ENCODE assay signal across 8 mouse cellular contexts in genomic region chr17:32550377-32550776, GRCm38 (mm10). TPM values are rescaled to one million over a fixed set of nuclear protein-coding genes. Genes with fewer than 3 reads are reported as not detected.
DNase-seq lines count a peak whose midpoint lies in the region; ATAC-seq and TF ChIP-seq lines count a peak whose summit lies in the region.
"Not testable (repeated sequence)": the region's sequence is repeated elsewhere in the genome, so short reads cannot be mapped to it uniquely, and the experiment has no call there.

No protein-coding gene starts in this region.

- in situ Hi-C loops in CH12.LX (cut with MboI; ENCODE audit: low pct_ligation_motif_present, low pct_unique_long_range_greater_than_20kb, low sequenced_read_pairs) = not testable (repeated sequence)

- TF ChIP-seq CTCF in CH12.LX (conservative IDR thresholded peaks at IDR 0.05 in 1 of 2, IDR thresholded peaks at IDR 0.05 in 1 of 2; ENCODE audit: low read depth in 2 of 2, low read length in 2 of 2) = not testable (repeated sequence)

- H3K4me2 ChIP-seq in CH12.LX (ENCODE audit: insufficient read depth, low read depth, poor library complexity, severe bottlenecking) = peak overlapping the region; percentile 18
- peak overlapping the region; percentile 45 for H3K4me2 ChIP-seq in embryonic facial prominence, embryonic 12.5 days (replicated peaks)
- H3K4me2 ChIP-seq in forebrain, embryonic 16.5 days (ENCODE audit: low read length) = peak overlapping the region; percentile 49
- H3K4me2 ChIP-seq in intestine, embryonic 16.5 days (ENCODE audit: low read depth, low read length) = peak overlapping the region; percentile 52
- peak overlapping the region; percentile 61 for H3K4me2 ChIP-seq in liver, embryonic 13.5 days
- peak overlapping the region; percentile 62 for H3K4me2 ChIP-seq in midbrain, embryonic 12.5 days (replicated peaks)
- peak overlapping the region; percentile 65 for H3K4me2 ChIP-seq in neural tube, embryonic 15.5 days

- not testable (repeated sequence) for H3K27ac ChIP-seq in CH12.LX (ENCODE audit: insufficient read depth, low read depth); embryonic facial prominence, embryonic 12.5 days; forebrain, embryonic 16.5 days (ENCODE audit: low read length); intestine, embryonic 16.5 days (ENCODE audit: low read length); liver, embryonic 13.5 days; midbrain, embryonic 12.5 days (replicated peaks); neural tube, embryonic 15.5 days (replicated peaks)
- H3K27ac ChIP-seq in hindbrain, embryonic 10.5 days = peak overlapping the region; percentile 81; the same call in 1 of the 2 replicates

- ATAC-seq in embryonic facial prominence, embryonic 12.5 days (ENCODE audit: insufficient number of reproducible peaks, insufficient read depth, low FRiP score, low TSS enrichment); forebrain, embryonic 16.5 days; liver, embryonic 13.5 days (ENCODE audit: low read depth): not testable (repeated sequence)
- peak; percentile 24; the same call in 1 of the 2 replicates for ATAC-seq in intestine, embryonic 16.5 days
- peak; percentile 42 for ATAC-seq in midbrain, embryonic 12.5 days (ENCODE audit: low FRiP score, low read depth)
- ATAC-seq in neural tube, embryonic 15.5 days (ENCODE audit: low FRiP score) = peak; percentile 55

- not testable (repeated sequence) for H3K9me3 ChIP-seq in CH12.LX (replicated peaks; ENCODE audit: low read length); embryonic facial prominence, embryonic 12.5 days; forebrain, embryonic 16.5 days (ENCODE audit: control insufficient read depth, low read length); hindbrain, embryonic 10.5 days; intestine, embryonic 16.5 days (ENCODE audit: control insufficient read depth, low read length); liver, embryonic 13.5 days (replicated peaks); midbrain, embryonic 12.5 days; neural tube, embryonic 15.5 days (replicated peaks)

- dilution Hi-C loops in CH12.LX (cut with MboI; ENCODE audit: extremely low pct_ligation_motif_present, extremely low pct_unique_long_range_greater_than_20kb, low sequenced_read_pairs) = not testable (repeated sequence)

- H3K79me2 ChIP-seq in CH12.LX (replicated peaks; ENCODE audit: control insufficient read depth, extremely low read depth, insufficient read depth, poor library complexity, severe bottlenecking) = not testable (repeated sequence)

- WGBS in embryonic facial prominence, embryonic 12.5 days = 86% methylated on average over 3 of the region's 3 CpGs
- 88% methylated on average over 3 of the region's 3 CpGs for WGBS in forebrain, embryonic 16.5 days
- WGBS in hindbrain, embryonic 10.5 days = 83% methylated on average over 3 of the region's 3 CpGs
- 84% methylated on average over 3 of the region's 3 CpGs for WGBS in intestine, embryonic 16.5 days
- 86% methylated on average over 3 of the region's 3 CpGs for WGBS in liver, embryonic 13.5 days (ENCODE audit: insufficient replicate concordance)
- WGBS in midbrain, embryonic 12.5 days = 83% methylated on average over 3 of the region's 3 CpGs
- WGBS in neural tube, embryonic 15.5 days = 87% methylated on average over 3 of the region's 3 CpGs

- peak overlapping the region; percentile 42 to 72 (median 65) for H3K4me3 ChIP-seq in CH12.LX (replicated peaks in 1 of 3; ENCODE audit: low read depth in 2 of 3, low read length in 2 of 3, poor library complexity in 1 of 3)
- H3K4me3 ChIP-seq in embryonic facial prominence, embryonic 12.5 days = not testable (repeated sequence)
- peak overlapping the region; percentile 23; the same call in 1 of the 2 replicates for H3K4me3 ChIP-seq in forebrain, embryonic 16.5 days (replicated peaks; ENCODE audit: low read length)
- peak overlapping the region; percentile 51 for H3K4me3 ChIP-seq in hindbrain, embryonic 10.5 days
- H3K4me3 ChIP-seq in intestine, embryonic 16.5 days (ENCODE audit: low read length) = peak overlapping the region; percentile 36; the same call in 1 of the 2 replicates
- H3K4me3 ChIP-seq in liver, embryonic 13.5 days (replicated peaks) = peak overlapping the region; percentile 46
- H3K4me3 ChIP-seq in midbrain, embryonic 12.5 days = peak overlapping the region; percentile 44
- peak overlapping the region; percentile 41 for H3K4me3 ChIP-seq in neural tube, embryonic 15.5 days (replicated peaks)

- H3K4me1 ChIP-seq in CH12.LX (ENCODE audit: control insufficient read depth in 1 of 2, insufficient read depth in 2 of 2) = peaks cover 2 to 43% of the 10 kb centered on the region in 2 experiments; a peak in 3 of 4 replicates
- H3K4me1 ChIP-seq in embryonic facial prominence, embryonic 12.5 days; forebrain, embryonic 16.5 days (replicated peaks; ENCODE audit: control insufficient read depth, insufficient read depth, low read length); hindbrain, embryonic 10.5 days (replicated peaks); intestine, embryonic 16.5 days (ENCODE audit: control insufficient read depth, insufficient read depth, low read length); liver, embryonic 13.5 days (replicated peaks); midbrain, embryonic 12.5 days: not testable (repeated sequence)
- H3K4me1 ChIP-seq in neural tube, embryonic 15.5 days = peaks cover 11% of the 10 kb centered on the region

- TF ChIP-seq RAD21 in CH12.LX (IDR thresholded peaks at IDR 0.05; ENCODE audit: low read depth, low read length) = not testable (repeated sequence)

- not testable (repeated sequence) for TF ChIP-seq POLR2A in CH12.LX (IDR thresholded peaks at IDR 0.05; ENCODE audit: low read depth, low read length)

- not testable (repeated sequence) for DNase-seq in CH12.LX (ENCODE audit: extremely low read depth); hindbrain, embryonic 10.5 days (ENCODE audit: low spot score); liver, embryonic 13.5 days

- peaks cover 10 to 21% of the 10 kb centered on the region in 2 experiments for H3K36me3 ChIP-seq in CH12.LX (replicated peaks in 1 of 2; ENCODE audit: control insufficient read depth in 1 of 2, insufficient read depth in 1 of 2, low read length in 1 of 2)
- not testable (repeated sequence) for H3K36me3 ChIP-seq in embryonic facial prominence, embryonic 12.5 days; forebrain, embryonic 16.5 days (ENCODE audit: control insufficient read depth, insufficient read depth); hindbrain, embryonic 10.5 days; intestine, embryonic 16.5 days (ENCODE audit: control insufficient read depth, insufficient read depth, low read length); liver, embryonic 13.5 days; midbrain, embryonic 12.5 days; neural tube, embryonic 15.5 days

- not testable (repeated sequence) for H3K27me3 ChIP-seq in CH12.LX (replicated peaks); embryonic facial prominence, embryonic 12.5 days; forebrain, embryonic 16.5 days (replicated peaks; ENCODE audit: control insufficient read depth, insufficient read depth, low read length); hindbrain, embryonic 10.5 days (ENCODE audit: insufficient read depth, poor library complexity, severe bottlenecking); intestine, embryonic 16.5 days (replicated peaks; ENCODE audit: control insufficient read depth, insufficient read depth, low read length); liver, embryonic 13.5 days; midbrain, embryonic 12.5 days; neural tube, embryonic 15.5 days (replicated peaks)

- peak overlapping the region; percentile 26 for H3K9ac ChIP-seq in CH12.LX (ENCODE audit: insufficient read depth, low read depth)
- not testable (repeated sequence) for H3K9ac ChIP-seq in embryonic facial prominence, embryonic 12.5 days; forebrain, embryonic 16.5 days (replicated peaks; ENCODE audit: low read depth, low read length)
- peak overlapping the region; percentile 54; the same call in 1 of the 2 replicates for H3K9ac ChIP-seq in intestine, embryonic 16.5 days (ENCODE audit: low read depth, low read length)
- 0 out of 2 replicates have a peak overlapping the region, but pooled peaks have one; percentile 13 for H3K9ac ChIP-seq in liver, embryonic 13.5 days
- peak overlapping the region; percentile 56; the same call in 1 of the 2 replicates for H3K9ac ChIP-seq in midbrain, embryonic 12.5 days (replicated peaks)
- peak overlapping the region; percentile 36; the same call in 1 of the 2 replicates for H3K9ac ChIP-seq in neural tube, embryonic 15.5 days (replicated peaks)

- TF ChIP-seq EP300 in CH12.LX (IDR thresholded peaks at IDR 0.05; ENCODE audit: low read length) = not testable (repeated sequence)

RNA-seq across cellular contexts. Expression of gene Cyp4f16, which starts 14.0 kb away (rescaled TPM):
- total RNA-seq in CH12.LX (2012; rRNA removed) = 30.0 TPM in 2 replicates
- total RNA-seq in CH12.LX (2014; rRNA removed) = 28.1 and 28.3 TPM in 2 replicates
- polyA plus RNA-seq in CH12.LX (2012; ENCODE audit: insufficient read length, low read depth) = 31.2 and 33.9 TPM in 2 replicates
- polyA plus RNA-seq in embryonic facial prominence, embryonic 12.5 days (2016; fragmentation: Nextera tagmentation; extraction: Ambion mirVana) = 26.0 and 28.4 TPM in 2 replicates
- 20.0 and 26.1 TPM in 2 replicates for polyA plus RNA-seq in forebrain, embryonic 16.5 days (2015; fragmentation: Nextera tagmentation; extraction: Ambion mirVana)
- 12.9 and 14.4 TPM in 2 replicates for polyA plus RNA-seq in hindbrain, embryonic 10.5 days (2016; fragmentation: Nextera tagmentation; extraction: Ambion mirVana)
- polyA plus RNA-seq in intestine, embryonic 16.5 days (2015; fragmentation: Nextera tagmentation; extraction: Ambion mirVana) = 58.5 and 70.7 TPM in 2 replicates
- 4.0 and 4.2 TPM in 2 replicates for polyA plus RNA-seq in liver, embryonic 13.5 days (2015; fragmentation: Nextera tagmentation; extraction: Ambion mirVana)
- 16.7 and 19.9 TPM in 2 replicates for polyA plus RNA-seq in midbrain, embryonic 12.5 days (2016; fragmentation: Nextera tagmentation; extraction: Ambion mirVana)
- polyA plus RNA-seq in neural tube, embryonic 15.5 days (2015; fragmentation: Nextera tagmentation; extraction: Ambion mirVana) = 19.1 and 19.4 TPM in 2 replicates

RNA-seq across cellular contexts. Expression of gene Cyp4f17, which starts 44.5 kb away (rescaled TPM):
- total RNA-seq in CH12.LX (2012; rRNA removed) (2.2 and 3.3 TPM in 2 replicates), CH12.LX (2014; rRNA removed) (4.1 and 4.4 TPM in 2 replicates)
- polyA plus RNA-seq in CH12.LX (2012; ENCODE audit: insufficient read length, low read depth) = 3.6 and 4.8 TPM in 2 replicates
- 14.5 and 15.6 TPM in 2 replicates for polyA plus RNA-seq in embryonic facial prominence, embryonic 12.5 days (2016; fragmentation: Nextera tagmentation; extraction: Ambion mirVana)
- polyA plus RNA-seq in forebrain, embryonic 16.5 days (2015; fragmentation: Nextera tagmentation; extraction: Ambion mirVana) = 6.7 and 8.9 TPM in 2 replicates
- 8.0 and 8.9 TPM in 2 replicates for polyA plus RNA-seq in hindbrain, embryonic 10.5 days (2016; fragmentation: Nextera tagmentation; extraction: Ambion mirVana)
- 4.6 TPM in 2 replicates for polyA plus RNA-seq in intestine, embryonic 16.5 days (2015; fragmentation: Nextera tagmentation; extraction: Ambion mirVana)
- 0.47 and 0.60 TPM in 2 replicates for polyA plus RNA-seq in liver, embryonic 13.5 days (2015; fragmentation: Nextera tagmentation; extraction: Ambion mirVana)
- polyA plus RNA-seq in midbrain, embryonic 12.5 days (2016; fragmentation: Nextera tagmentation; extraction: Ambion mirVana) = 11.4 and 11.7 TPM in 2 replicates
- 10.8 and 12.4 TPM in 2 replicates for polyA plus RNA-seq in neural tube, embryonic 15.5 days (2015; fragmentation: Nextera tagmentation; extraction: Ambion mirVana)
